Mouse (Mus musculus) embryonic fibroblast, embryonic 13.5 days (primary cell): ENCODE data around the gene Josd2.

Experiments
- CTCF ChIP-seq: IDR thresholded peaks from 2 replicates; pipeline ENCODE4 v1.5.1; 2011; ENCODE audit warnings: mild to moderate bottlenecking, control low read depth, low read length, moderate library complexity, borderline replicate concordance; ENCODE audit not compliant: insufficient read depth
- POLR2A ChIP-seq: IDR thresholded peaks from 2 replicates; pipeline ENCODE4 v1.6.1; 2011; ENCODE audit warnings: low read depth, mild to moderate bottlenecking, control low read depth, low read length, moderate library complexity

DNA sequence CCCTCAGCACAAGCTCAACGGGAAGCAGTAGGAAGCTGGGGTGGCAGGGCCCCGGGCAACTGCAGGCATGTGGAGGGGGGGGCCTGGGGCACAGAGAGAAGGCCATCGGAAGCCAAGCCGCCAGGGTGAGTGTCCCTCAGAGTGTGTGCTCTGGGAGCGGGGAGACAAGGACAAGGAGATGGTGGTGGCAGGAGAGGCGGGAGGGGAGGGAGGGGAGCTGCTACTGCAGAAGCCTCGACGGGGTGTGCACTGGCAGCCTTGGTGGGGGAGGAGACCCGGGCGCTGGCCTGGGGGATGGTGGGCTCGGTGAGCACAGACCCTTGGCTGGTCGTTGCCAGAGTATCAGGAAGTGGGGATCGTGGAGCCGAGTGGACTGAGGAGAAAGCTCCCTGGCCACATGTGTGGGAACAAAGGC, 25.4 kb upstream of the Josd2 start:
- TF ChIP-seq POLR2A: no peak
- TF ChIP-seq CTCF: no peak
